Mouse (Mus musculus) testis, adult 2 months (tissue): ENCODE data around the gene Olfr806.

ENCODE experiments used
- CTCF ChIP-seq: fragments of 200-500 bp; IDR thresholded peaks from 2 replicates; pipeline ENCODE4 v1.5.1; 2012; ENCODE audit warnings: low read depth, mild to moderate bottlenecking, inconsistent platforms, low read length, moderate library complexity; ENCODE audit not compliant: control insufficient read depth, insufficient read depth, insufficient replicate concordance
- POLR2A ChIP-seq: fragments of 200-500 bp; IDR thresholded peaks from 2 replicates; pipeline ENCODE4 v1.6.1; 2012; ENCODE audit warnings: low read depth, mild to moderate bottlenecking, inconsistent platforms, low read length, moderate library complexity; ENCODE audit not compliant: control insufficient read depth

DNA sequence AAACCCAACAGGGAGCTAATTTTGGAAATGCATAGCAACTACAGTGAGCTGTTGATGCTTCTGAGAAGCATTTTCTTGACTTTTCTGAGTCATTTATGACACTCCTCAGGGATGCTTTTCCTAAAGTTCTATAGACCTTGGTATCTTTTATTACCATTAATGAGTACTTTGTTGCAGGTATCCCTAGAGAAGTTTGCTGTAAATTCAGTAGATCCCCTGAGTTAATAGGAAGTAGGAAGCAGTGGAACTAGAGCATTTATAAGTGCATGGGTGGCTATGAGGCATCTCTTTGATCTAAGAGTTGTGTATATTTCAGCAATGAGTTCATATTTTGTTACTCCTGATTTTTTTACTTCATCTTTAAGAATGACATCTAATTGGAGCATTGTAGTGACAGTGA lies 38.8 kb downstream of the Olfr806 start, which contains the start of gene Olfr804:
- TF ChIP-seq POLR2A = no peak
- TF ChIP-seq CTCF = no peak
